Mouse (Mus musculus) lung, embryonic 16.5 days (tissue): ENCODE measurements around the gene Stac3. TPM values are rescaled to one million over a fixed set of nuclear protein-coding genes. Genes with fewer than 3 reads are reported as not detected.

ENCODE experiments used
- polyA plus RNA-seq: library from polyadenylated mRNA; unstranded; fragments of >200 nt; fragmentation: Nextera tagmentation; extraction: Ambion mirVana; gene quantifications from 2 replicates; pipeline ENCODE4 v1.2.1, GENCODE M21; 2015

Stac3 gene
- polyA plus RNA-seq, 1 experiment from 2014 or later, result 1.8 TPM

Other genes with a start within 250 kb of the Stac3 start
- gene Kif5a, start 238.3 kb upstream of the Stac3 start, polyA plus RNA-seq, result 1.2 TPM in 2 replicates
- 183 and 194 TPM in 2 replicates for gene Dctn2, start 235.3 kb upstream of the Stac3 start, polyA plus RNA-seq
- gene Mbd6, start 212.7 kb upstream of the Stac3 start, polyA plus RNA-seq, result 10.6 and 15.2 TPM in 2 replicates
- gene Mars, start 189.9 kb upstream of the Stac3 start, polyA plus RNA-seq, result 86.1 and 93.9 TPM in 2 replicates
- gene Arhgap9, start 179.7 kb upstream of the Stac3 start, polyA plus RNA-seq, result 5.5 and 6.9 TPM in 2 replicates
- gene Gli1, start 159.7 kb upstream of the Stac3 start, polyA plus RNA-seq, result 9.7 and 10.5 TPM in 2 replicates
- gene Inhbe, start 147.3 kb upstream of the Stac3 start, polyA plus RNA-seq, result not detected in 2 replicates
- gene Inhbc, start 131.3 kb upstream of the Stac3 start, polyA plus RNA-seq, result not detected in 2 replicates
- gene R3hdm2, start 121.4 kb upstream of the Stac3 start, polyA plus RNA-seq, result 22.2 and 22.4 TPM in 2 replicates
- gene Ndufa4l2, start 13.3 kb downstream of the Stac3 start, polyA plus RNA-seq, result 155 and 169 TPM in 2 replicates
- 116 and 119 TPM in 2 replicates for gene Shmt2, start 20.8 kb downstream of the Stac3 start, polyA plus RNA-seq
- 1.8 TPM in 2 replicates for gene Nxph4, start 32.9 kb downstream of the Stac3 start, polyA plus RNA-seq
- gene Lrp1, start 119.5 kb downstream of the Stac3 start, polyA plus RNA-seq, result 78.9 and 83.6 TPM in 2 replicates
- gene Stat6, start 141.3 kb downstream of the Stac3 start, polyA plus RNA-seq, result 47.4 and 49.2 TPM in 2 replicates
- 12.6 and 13.2 TPM in 2 replicates for gene Nemp1, start 165.2 kb downstream of the Stac3 start, polyA plus RNA-seq
- gene Nab2, start 166.9 kb downstream of the Stac3 start, polyA plus RNA-seq, result 16.2 and 17.9 TPM in 2 replicates
- 0.19 and 0.39 TPM in 2 replicates for gene Myo1a, start 203.5 kb downstream of the Stac3 start, polyA plus RNA-seq
- not detected in 2 replicates for gene Tac2, start 222.8 kb downstream of the Stac3 start, polyA plus RNA-seq
- 2.3 and 2.6 TPM in 2 replicates for gene Zbtb39, start 237.9 kb downstream of the Stac3 start, polyA plus RNA-seq